Mouse (Mus musculus): ENCODE measurements at regions not wholly inside any gene's neighbourhood (a gene's known extent, or its start where the extent isn't known, plus 50 kb on each side); places are given as distances from the start of the nearest gene placed in this dataset.

- TF ChIP-seq CHD1 (IDR thresholded peaks at IDR 0.05; ENCODE audit: low read depth, low read length) (no peak), ZMIZ1 (IDR thresholded peaks at IDR 0.05; ENCODE audit: low read depth, low read length) (no peak), GABPA (IDR thresholded peaks at IDR 0.05; ENCODE audit: low read depth, low read length) (no peak), POLR2AphosphoS2 (IDR thresholded peaks at IDR 0.05; ENCODE audit: low read length) (no peak), MAX (IDR thresholded peaks at IDR 0.05; ENCODE audit: low read length) (no peak), CTCF (IDR thresholded peaks at IDR 0.05 in 2 of 3, conservative IDR thresholded peaks at IDR 0.05 in 1 of 3; ENCODE audit: control insufficient read depth in 1 of 3, insufficient read depth in 1 of 3, low read depth in 2 of 3, low read length in 3 of 3, poor library complexity in 1 of 3, severe bottlenecking in 1 of 3) (no peak), USF2 (IDR thresholded peaks at IDR 0.05; ENCODE audit: borderline replicate concordance in 1 of 2, insufficient read depth in 1 of 2, low read depth in 1 of 2, low read length in 2 of 2) (no peak), MEF2A (IDR thresholded peaks at IDR 0.05; ENCODE audit: extremely low read depth, insufficient replicate concordance, low read depth, low read length, poor library complexity, severe bottlenecking) (no peak), GATA1 (IDR thresholded peaks at IDR 0.05; ENCODE audit: low read depth, low read length) (no peak), E2F4 (IDR thresholded peaks at IDR 0.05; ENCODE audit: borderline replicate concordance, low read depth, low read length) (no peak), ELF1 (IDR thresholded peaks at IDR 0.05; ENCODE audit: low read depth, low read length) (no peak), ZNF384 (IDR thresholded peaks at IDR 0.05; ENCODE audit: low read depth, low read length) (no peak), USF1 (IDR thresholded peaks at IDR 0.05; ENCODE audit: low read depth, low read length) (no peak), RCOR1 (IDR thresholded peaks at IDR 0.05; ENCODE audit: low read depth, low read length) (no peak), HCFC1 (IDR thresholded peaks at IDR 0.05; ENCODE audit: low read depth, low read length) (no peak), CHD2 (IDR thresholded peaks at IDR 0.05; ENCODE audit: low read length) (no peak), ZKSCAN1 (IDR thresholded peaks at IDR 0.05; ENCODE audit: low read depth, low read length) (no peak)
- no peak overlapping the region for H3K27ac ChIP-seq (ENCODE audit: control insufficient read depth, low read depth, low read length)
- H3K4me3 ChIP-seq (ENCODE audit: control insufficient read depth in 1 of 2, insufficient read depth in 1 of 2, low read depth in 2 of 2, low read length in 2 of 2): no peak overlapping the region
- no peak for DNase-seq (ENCODE audit: low read depth, low spot score)
- H3K9ac ChIP-seq (ENCODE audit: control insufficient read depth, low read depth, low read length, poor library complexity, severe bottlenecking): no peak overlapping the region
- no peaks in the 10 kb centered on the region for H3K4me1 ChIP-seq (ENCODE audit: control insufficient read depth in 1 of 2, insufficient read depth in 2 of 2, low read length in 2 of 2)
- no peaks in the 10 kb centered on the region for H3K27me3 ChIP-seq (ENCODE audit: control insufficient read depth in 1 of 2, insufficient read depth in 2 of 2, low read length in 2 of 2)
- no peaks in the 10 kb centered on the region for H3K9me3 ChIP-seq (replicated peaks; ENCODE audit: insufficient read depth, low read length)
- H3K36me3 ChIP-seq (ENCODE audit: control insufficient read depth in 1 of 2, insufficient read depth in 2 of 2, low read length in 2 of 2): no peaks in the 10 kb centered on the region
- H3K79me2 ChIP-seq (ENCODE audit: control insufficient read depth, insufficient read depth, low read length, poor library complexity): no peaks in the 10 kb centered on the region
These were observed 328.2 kb upstream of the Shh start for GRCm38 (mm10) chr5:28795130-28795758.

GRCm38 (mm10) chr5:28793781-28794180 is 326.7 kb upstream of the Shh start:
- TF ChIP-seq MYC (IDR thresholded peaks at IDR 0.05; ENCODE audit: low read depth, low read length): no peak
- no peak for TF ChIP-seq ELF1 (IDR thresholded peaks at IDR 0.05; ENCODE audit: low read depth, low read length)
- TF ChIP-seq KAT2A (conservative IDR thresholded peaks at IDR 0.05; ENCODE audit: low read depth, low read length): no peak
- TF ChIP-seq SMC3 (IDR thresholded peaks at IDR 0.05; ENCODE audit: low read depth, low read length): no peak
- no peak for TF ChIP-seq MAX (IDR thresholded peaks at IDR 0.05; ENCODE audit: low read length)
- no peak for TF ChIP-seq MAZ (IDR thresholded peaks at IDR 0.05; ENCODE audit: low read depth, low read length)
- no peak for TF ChIP-seq GATA1 (IDR thresholded peaks at IDR 0.05; ENCODE audit: low read depth, low read length)
- TF ChIP-seq MEF2A (IDR thresholded peaks at IDR 0.05; ENCODE audit: extremely low read depth, insufficient replicate concordance, low read depth, low read length, poor library complexity, severe bottlenecking): no peak
- TF ChIP-seq RAD21 (IDR thresholded peaks at IDR 0.05; ENCODE audit: low read depth, low read length): no peak
- TF ChIP-seq UBTF (IDR thresholded peaks at IDR 0.05; ENCODE audit: borderline replicate concordance, insufficient read depth, low read depth, low read length): no peak
- TF ChIP-seq ZMIZ1 (IDR thresholded peaks at IDR 0.05; ENCODE audit: low read depth, low read length): no peak
- no peak for TF ChIP-seq RCOR1 (IDR thresholded peaks at IDR 0.05; ENCODE audit: low read depth, low read length)
- no peak for TF ChIP-seq USF1 (IDR thresholded peaks at IDR 0.05; ENCODE audit: low read depth, low read length)
- no peak for TF ChIP-seq SIN3A (IDR thresholded peaks at IDR 0.05; ENCODE audit: low read length)
- TF ChIP-seq ZNF384 (IDR thresholded peaks at IDR 0.05; ENCODE audit: low read depth, low read length): no peak
- no peak for TF ChIP-seq E2F4 (IDR thresholded peaks at IDR 0.05; ENCODE audit: borderline replicate concordance, low read depth, low read length)
- TF ChIP-seq NRF1 (IDR thresholded peaks at IDR 0.05; ENCODE audit: insufficient read depth, low read depth, low read length, poor library complexity, severe bottlenecking): no peak
- no peak for TF ChIP-seq ZKSCAN1 (IDR thresholded peaks at IDR 0.05; ENCODE audit: low read depth, low read length)
- no peak overlapping the region for H3K27ac ChIP-seq (ENCODE audit: control insufficient read depth, low read depth, low read length)
- no peaks in the 10 kb centered on the region for H3K27me3 ChIP-seq (ENCODE audit: control insufficient read depth in 1 of 2, insufficient read depth in 2 of 2, low read length in 2 of 2)
- H3K36me3 ChIP-seq (ENCODE audit: control insufficient read depth in 1 of 2, insufficient read depth in 2 of 2, low read length in 2 of 2): no peaks in the 10 kb centered on the region
- H3K9ac ChIP-seq (ENCODE audit: control insufficient read depth, low read depth, low read length, poor library complexity, severe bottlenecking): no peak overlapping the region
- no peak for DNase-seq (ENCODE audit: low read depth, low spot score)
- no peak overlapping the region for H3K4me3 ChIP-seq (ENCODE audit: control insufficient read depth in 1 of 2, insufficient read depth in 1 of 2, low read depth in 2 of 2, low read length in 2 of 2)
- H3K4me1 ChIP-seq (ENCODE audit: control insufficient read depth in 1 of 2, insufficient read depth in 2 of 2, low read length in 2 of 2): no peaks in the 10 kb centered on the region
- H3K9me3 ChIP-seq (replicated peaks; ENCODE audit: insufficient read depth, low read length): no peaks in the 10 kb centered on the region
- no peaks in the 10 kb centered on the region for H3K79me2 ChIP-seq (ENCODE audit: control insufficient read depth, insufficient read depth, low read length, poor library complexity)

Data from MEL (cell line).